31 mouse cellular contexts compared by ENCODE assay signal in the genomic region with DNA sequence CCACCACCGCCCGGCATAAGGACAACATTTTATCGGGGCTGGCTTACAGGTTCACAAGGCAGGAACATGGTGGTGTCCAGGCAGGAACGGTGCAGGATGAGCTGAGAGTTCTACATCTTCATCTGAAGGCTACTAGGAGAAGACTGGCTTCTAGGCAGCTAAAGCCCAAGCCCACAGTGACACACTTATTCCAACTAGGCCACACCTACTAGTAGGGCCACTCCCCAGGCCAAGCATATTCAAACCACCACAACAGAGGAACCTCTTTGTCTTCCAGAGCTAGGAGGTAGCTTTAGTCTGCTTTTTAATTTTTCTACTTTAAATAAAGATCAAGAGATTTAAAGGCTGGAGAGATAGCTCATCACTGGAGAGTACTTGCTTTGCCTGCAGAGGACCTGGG. TPM values are rescaled to one million over a fixed set of nuclear protein-coding genes. Genes with fewer than 3 reads are reported as not detected.
DNase-seq lines count a peak whose midpoint lies in the region; ATAC-seq and TF ChIP-seq lines count a peak whose summit lies in the region.
"Had no signal": no experiment of that assay in that cellular context is flagged by ENCODE, and none has a peak within 500 bp of the region (broad histone marks: within the 10 kb centered on the region; RNA-seq: fewer than 3 reads in every experiment).

No protein-coding gene starts in this region.

- 96% methylated on average over 4 of the region's 4 CpGs for WGBS in lung, embryonic 16.5 days
- 98% methylated on average over 4 of the region's 4 CpGs for WGBS in stomach, postnatal 0 days

- no peak for TF ChIP-seq EP300 in ES-Bruce4 (IDR thresholded peaks at IDR 0.05; ENCODE audit: insufficient read depth, low read depth, low read length)
- no peak for TF ChIP-seq EP300 in stomach, postnatal 0 days (optimal IDR thresholded peaks at IDR 0.05)

- no peak overlapping the region for H3K4me2 ChIP-seq in lung, embryonic 16.5 days (ENCODE audit: low read depth, low read length)
- H3K4me2 ChIP-seq in stomach, postnatal 0 days (replicated peaks; ENCODE audit: low read depth): no peak overlapping the region
- H3K4me2 ChIP-seq: embryonic facial prominence, embryonic 13.5 days; forebrain, embryonic 12.5 days; forebrain, embryonic 15.5 days; heart, embryonic 12.5 days; heart, embryonic 15.5 days; hindbrain, embryonic 13.5 days had no signal

- H3K9ac ChIP-seq in lung, embryonic 16.5 days (ENCODE audit: low read length): no peak overlapping the region
- H3K9ac ChIP-seq in ES-Bruce4 (ENCODE audit: low read depth, poor library complexity, severe bottlenecking): no peak overlapping the region
- H3K9ac ChIP-seq in stomach, postnatal 0 days (ENCODE audit: low read length): no peak overlapping the region
- H3K9ac ChIP-seq: embryonic facial prominence, embryonic 13.5 days; forebrain, embryonic 12.5 days; forebrain, embryonic 15.5 days; heart, embryonic 12.5 days; heart, embryonic 15.5 days; hindbrain, embryonic 13.5 days had no signal

- no peak for DNase-seq in lung, postnatal 10 days
- DNase-seq in R1 (ENCODE audit: low read depth, low spot score): peak; percentile 73
- no peak for DNase-seq in stomach, postnatal 0 days (ENCODE audit: low spot score)
- DNase-seq in retina, postnatal 1 day: no peak
- no peak for DNase-seq in layer of hippocampus, adult 9-10 months (ENCODE audit: low spot score)
- DNase-seq: adrenal gland, adult 8-10 months; adrenal gland, postnatal 25 days; cerebellum, adult 11-12 months; cerebellum, adult 8-10 months; cerebellum, postnatal 10 days; cerebellum, postnatal 36 days; embryo, embryonic 11 days; gastrocnemius, postnatal 25 days; heart, adult 18-20 months; heart, postnatal 10 days; heart, postnatal 36 days had no signal

- peak overlapping the region; percentile 94 for H3K27ac ChIP-seq in lung, embryonic 16.5 days (ENCODE audit: low read length)
- peak overlapping the region; percentile 82; the same call in 1 of the 2 replicates for H3K27ac ChIP-seq in ES-Bruce4 (ENCODE audit: insufficient read depth, low read length)
- H3K27ac ChIP-seq in stomach, postnatal 0 days (replicated peaks): peak overlapping the region; percentile 56; the same call in 1 of the 2 replicates
- H3K27ac ChIP-seq: embryonic facial prominence, embryonic 10.5 days; embryonic facial prominence, embryonic 13.5 days; forebrain, embryonic 12.5 days; forebrain, embryonic 15.5 days; heart, embryonic 15.5 days; hindbrain, embryonic 10.5 days; hindbrain, embryonic 13.5 days had no signal

- H3K4me3 ChIP-seq in lung, embryonic 16.5 days (ENCODE audit: low read length): no peak overlapping the region
- H3K4me3 ChIP-seq in ES-Bruce4 (ENCODE audit: low read depth, low read length): peak overlapping the region; percentile 9; the same call in 1 of the 2 replicates
- no peak overlapping the region for H3K4me3 ChIP-seq in stomach, postnatal 0 days (ENCODE audit: low read depth, low read length)
- H3K4me3 ChIP-seq: embryonic facial prominence, embryonic 10.5 days; embryonic facial prominence, embryonic 13.5 days; erythroblast, embryonic 14.5 days; forebrain, embryonic 12.5 days; forebrain, embryonic 15.5 days; heart, embryonic 12.5 days; heart, embryonic 15.5 days; hindbrain, embryonic 10.5 days; hindbrain, embryonic 13.5 days had no signal

- peaks cover 40% of the 10 kb centered on the region for H3K4me1 ChIP-seq in lung, embryonic 16.5 days (replicated peaks; ENCODE audit: control insufficient read depth, insufficient read depth, low read length)
- H3K4me1 ChIP-seq in ES-Bruce4 (ENCODE audit: control insufficient read depth, insufficient read depth, low read length): peaks cover 19% of the 10 kb centered on the region
- H3K4me1 ChIP-seq in stomach, postnatal 0 days (replicated peaks; ENCODE audit: control insufficient read depth, insufficient read depth): no peaks in the 10 kb centered on the region
- H3K4me1 ChIP-seq: forebrain, embryonic 12.5 days; forebrain, embryonic 15.5 days; heart, embryonic 15.5 days had no signal

- no peaks in the 10 kb centered on the region for H3K9me3 ChIP-seq in lung, embryonic 16.5 days (ENCODE audit: control insufficient read depth, low read length)
- H3K9me3 ChIP-seq in ES-Bruce4 (replicated peaks; ENCODE audit: control insufficient read depth, insufficient read depth, low read length, poor library complexity, severe bottlenecking): no peaks in the 10 kb centered on the region
- no peaks in the 10 kb centered on the region for H3K9me3 ChIP-seq in stomach, postnatal 0 days (ENCODE audit: control insufficient read depth, low read length)
- H3K9me3 ChIP-seq: embryonic facial prominence, embryonic 13.5 days; forebrain, embryonic 15.5 days; heart, embryonic 15.5 days; hindbrain, embryonic 13.5 days had no signal

- H3K36me3 ChIP-seq in lung, embryonic 16.5 days (ENCODE audit: control insufficient read depth, insufficient read depth, low read length): peaks cover 6% of the 10 kb centered on the region; the same call in 1 of the 2 replicates
- H3K36me3 ChIP-seq in ES-Bruce4 (ENCODE audit: control insufficient read depth, insufficient read depth, low read length, poor library complexity, severe bottlenecking): no peaks in the 10 kb centered on the region
- no peaks in the 10 kb centered on the region; the same call in 1 of the 2 replicates for H3K36me3 ChIP-seq in stomach, postnatal 0 days (ENCODE audit: control insufficient read depth, insufficient read depth, low read length)

- no peak for ATAC-seq in lung, embryonic 16.5 days (ENCODE audit: low read depth)
- ATAC-seq in stomach, postnatal 0 days (ENCODE audit: low FRiP score, low TSS enrichment): no peak
- ATAC-seq: CD4-positive, CD25-positive, alpha-beta regulatory T cell, adult 4 months; forebrain, embryonic 15.5 days; hindbrain, embryonic 16.5 days had no signal

- TF ChIP-seq POLR2A in ES-Bruce4 (IDR thresholded peaks at IDR 0.05; ENCODE audit: insufficient read depth, low read length): no peak

- H3K27me3 ChIP-seq in lung, embryonic 16.5 days (ENCODE audit: control insufficient read depth, insufficient read depth, low read depth, low read length): no peaks in the 10 kb centered on the region
- H3K27me3 ChIP-seq in ES-Bruce4 (ENCODE audit: control insufficient read depth, insufficient read depth, low read length, poor library complexity, severe bottlenecking): no peaks in the 10 kb centered on the region
- H3K27me3 ChIP-seq in stomach, postnatal 0 days (ENCODE audit: control insufficient read depth, insufficient read depth, low read length): no peaks in the 10 kb centered on the region
- H3K27me3 ChIP-seq: embryonic facial prominence, embryonic 13.5 days; forebrain, embryonic 12.5 days; forebrain, embryonic 15.5 days; heart, embryonic 12.5 days; heart, embryonic 15.5 days; hindbrain, embryonic 13.5 days had no signal

- TF ChIP-seq CTCF in ES-Bruce4 (IDR thresholded peaks at IDR 0.05; ENCODE audit: low read depth, low read length): no peak
- TF ChIP-seq CTCF in stomach, postnatal 0 days (IDR thresholded peaks at IDR 0.05; ENCODE audit: low read depth): no peak

RNA-seq across cellular contexts. Expression of gene Src, which starts 24.7 kb away (rescaled TPM):
- polyA plus RNA-seq in lung, embryonic 16.5 days (2015; fragmentation: Nextera tagmentation; extraction: Ambion mirVana): 20.9 and 21.1 TPM in 2 replicates
- 53.4 and 54.7 TPM in 2 replicates for polyA plus RNA-seq in ES-Bruce4 (2011; ENCODE audit: insufficient read depth, insufficient read length, low read depth, missing spikeins)
- polyA plus RNA-seq in stomach, postnatal 0 days (2015; fragmentation: Nextera tagmentation; extraction: Ambion mirVana): 12.0 and 12.9 TPM in 2 replicates

RNA-seq across cellular contexts. Expression of gene Manbal, which starts 26.2 kb away (rescaled TPM):
- 85.3 and 86.3 TPM in 2 replicates for polyA plus RNA-seq in lung, embryonic 16.5 days (2015; fragmentation: Nextera tagmentation; extraction: Ambion mirVana)
- polyA plus RNA-seq in ES-Bruce4 (2011; ENCODE audit: insufficient read depth, insufficient read length, low read depth, missing spikeins): 37.8 and 38.1 TPM in 2 replicates
- 68.8 and 68.9 TPM in 2 replicates for polyA plus RNA-seq in stomach, postnatal 0 days (2015; fragmentation: Nextera tagmentation; extraction: Ambion mirVana)

RNA-seq across cellular contexts. Expression of gene Ghrh, which starts 46.2 kb away (rescaled TPM):
- polyA plus RNA-seq in lung, embryonic 16.5 days (2015; fragmentation: Nextera tagmentation; extraction: Ambion mirVana): not detected in 2 replicates
- polyA plus RNA-seq in ES-Bruce4 (2011; ENCODE audit: insufficient read depth, insufficient read length, low read depth, missing spikeins): not detected in 2 replicates
- 0.49 and 0.51 TPM in 2 replicates for polyA plus RNA-seq in stomach, postnatal 0 days (2015; fragmentation: Nextera tagmentation; extraction: Ambion mirVana)
- polyA plus RNA-seq: C2C12; CD4-positive, CD25-positive, alpha-beta regulatory T cell, adult 4 months; cortical plate, adult 2 months; erythroblast, embryonic 14.5 days; heart, embryonic 12.5 days; heart, embryonic 15.5 days; hindbrain, embryonic 10.5 days had no signal
